Mouse (Mus musculus): ENCODE results near the gene Dclk3. TPM values are rescaled to one million over a fixed set of nuclear protein-coding genes. Genes with fewer than 3 reads are reported as not detected.
A peak's percentile ranks its signal among the peaks of the same experiment; 100 is the strongest.

Dclk3 gene
- polyA plus RNA-seq, 1 experiment from 2014 or later: 2.4 TPM

GRCm38 (mm10) chr9:111404346-111405079 lies 34.4 kb upstream of the Dclk3 start:
- H3K9ac ChIP-seq (ENCODE audit: low read depth, low read length): no peak overlapping the region
- ATAC-seq (ENCODE audit: low read depth): no peak
- WGBS: 79% methylated on average over 12 of the region's 12 CpGs

GRCm38 (mm10) chr9:111405080-111405428 lies 33.8 kb upstream of the Dclk3 start:
- Histone ChIP-seq H3K4me1 (ENCODE audit: control insufficient read depth, insufficient read depth, low read length) (peaks cover 7% of the 10 kb centered on the region; the same call in 1 of the 2 replicates), H3K9ac (ENCODE audit: low read depth, low read length) (no peak overlapping the region), H3K9me3 (ENCODE audit: control insufficient read depth, low read length) (no peaks in the 10 kb centered on the region), H3K27ac (replicated peaks; ENCODE audit: low read depth, low read length) (no peak overlapping the region), H3K4me2 (ENCODE audit: low read depth, low read length) (no peak overlapping the region), H3K36me3 (ENCODE audit: control insufficient read depth, insufficient read depth, low read length) (no peaks in the 10 kb centered on the region), H3K4me3 (ENCODE audit: low read depth, low read length) (no peak overlapping the region), H3K27me3 (replicated peaks; ENCODE audit: control insufficient read depth, insufficient read depth, low read length) (no peaks in the 10 kb centered on the region)
- DNase-seq (ENCODE audit: low spot score) (no peak), ATAC-seq (ENCODE audit: low read depth) (no peak)
- 89% methylated on average over 6 of the region's 6 CpGs for WGBS

More at GRCm38 (mm10) chr9:111404346-111405079, 34.4 kb upstream of the Dclk3 start:
- no peaks in the 10 kb centered on the region for H3K36me3 ChIP-seq (ENCODE audit: control insufficient read depth, insufficient read depth, low read length)
- no peaks in the 10 kb centered on the region for H3K9me3 ChIP-seq (ENCODE audit: control insufficient read depth, low read length)
- H3K4me3 ChIP-seq (ENCODE audit: low read depth, low read length): no peak overlapping the region
- no peaks in the 10 kb centered on the region for H3K27me3 ChIP-seq (replicated peaks; ENCODE audit: control insufficient read depth, insufficient read depth, low read length)
- H3K4me1 ChIP-seq (ENCODE audit: control insufficient read depth, insufficient read depth, low read length): peaks cover 7% of the 10 kb centered on the region; the same call in 1 of the 2 replicates
- H3K27ac ChIP-seq (replicated peaks; ENCODE audit: low read depth, low read length): no peak overlapping the region
- no peak for DNase-seq (ENCODE audit: low spot score)
- no peak overlapping the region for H3K4me2 ChIP-seq (ENCODE audit: low read depth, low read length)

- H3K27ac ChIP-seq (replicated peaks; ENCODE audit: low read depth, low read length): no peak overlapping the region
- H3K27me3 ChIP-seq (replicated peaks; ENCODE audit: control insufficient read depth, insufficient read depth, low read length): no peaks in the 10 kb centered on the region
- H3K4me2 ChIP-seq (ENCODE audit: low read depth, low read length): no peak overlapping the region
- H3K4me1 ChIP-seq (ENCODE audit: control insufficient read depth, insufficient read depth, low read length): peaks cover 7% of the 10 kb centered on the region; the same call in 1 of the 2 replicates
- H3K9me3 ChIP-seq (ENCODE audit: control insufficient read depth, low read length): no peaks in the 10 kb centered on the region
- H3K4me3 ChIP-seq (ENCODE audit: low read depth, low read length): no peak overlapping the region
- ATAC-seq (ENCODE audit: low read depth) (no peak), DNase-seq (ENCODE audit: low spot score) (peak; percentile 51)
- WGBS: 62% methylated on average over 6 of the region's 6 CpGs
- H3K9ac ChIP-seq (ENCODE audit: low read depth, low read length): no peak overlapping the region
- no peaks in the 10 kb centered on the region for H3K36me3 ChIP-seq (ENCODE audit: control insufficient read depth, insufficient read depth, low read length)
Measured at GRCm38 (mm10) chr9:111408012-111408411, 30.9 kb upstream of the Dclk3 start.

GRCm38 (mm10) chr9:111408427-111408826 lies 30.5 kb upstream of the Dclk3 start:
- no peak overlapping the region for H3K9ac ChIP-seq (ENCODE audit: low read depth, low read length)
- H3K4me3 ChIP-seq (ENCODE audit: low read depth, low read length): no peak overlapping the region
- H3K9me3 ChIP-seq (ENCODE audit: control insufficient read depth, low read length): no peaks in the 10 kb centered on the region
- ATAC-seq (ENCODE audit: low read depth): no peak
- no peak overlapping the region for H3K4me2 ChIP-seq (ENCODE audit: low read depth, low read length)
- no peaks in the 10 kb centered on the region for H3K36me3 ChIP-seq (ENCODE audit: control insufficient read depth, insufficient read depth, low read length)
- H3K27ac ChIP-seq (replicated peaks; ENCODE audit: low read depth, low read length): no peak overlapping the region
- no peaks in the 10 kb centered on the region for H3K27me3 ChIP-seq (replicated peaks; ENCODE audit: control insufficient read depth, insufficient read depth, low read length)
- WGBS: 82% methylated on average over 10 of the region's 10 CpGs
- H3K4me1 ChIP-seq (ENCODE audit: control insufficient read depth, insufficient read depth, low read length): peaks cover 7% of the 10 kb centered on the region; the same call in 1 of the 2 replicates
- DNase-seq (ENCODE audit: low spot score): no peak

GRCm38 (mm10) chr9:111412471-111413160 lies 26.3 kb upstream of the Dclk3 start:
- H3K36me3 ChIP-seq (ENCODE audit: control insufficient read depth, insufficient read depth, low read length): no peaks in the 10 kb centered on the region
- peaks cover 3% of the 10 kb centered on the region; the same call in 1 of the 2 replicates for H3K4me1 ChIP-seq (ENCODE audit: control insufficient read depth, insufficient read depth, low read length)
- no peaks in the 10 kb centered on the region for H3K27me3 ChIP-seq (replicated peaks; ENCODE audit: control insufficient read depth, insufficient read depth, low read length)
- H3K4me3 ChIP-seq (ENCODE audit: low read depth, low read length): no peak overlapping the region
- ATAC-seq (ENCODE audit: low read depth) (peak; percentile 44; the same call in 1 of the 2 replicates), DNase-seq (ENCODE audit: low spot score) (peak; percentile 42)
- no peak overlapping the region for H3K9ac ChIP-seq (ENCODE audit: low read depth, low read length)
- no peaks in the 10 kb centered on the region for H3K9me3 ChIP-seq (ENCODE audit: control insufficient read depth, low read length)
- no peak overlapping the region for H3K27ac ChIP-seq (replicated peaks; ENCODE audit: low read depth, low read length)
- WGBS: 68% methylated on average over 16 of the region's 16 CpGs
- H3K4me2 ChIP-seq (ENCODE audit: low read depth, low read length): no peak overlapping the region

GRCm38 (mm10) chr9:111421862-111422261 lies 17.0 kb upstream of the Dclk3 start:
- Histone ChIP-seq H3K27ac (replicated peaks; ENCODE audit: low read depth, low read length) (no peak overlapping the region), H3K9ac (ENCODE audit: low read depth, low read length) (no peak overlapping the region), H3K4me2 (ENCODE audit: low read depth, low read length) (no peak overlapping the region), H3K9me3 (ENCODE audit: control insufficient read depth, low read length) (no peaks in the 10 kb centered on the region), H3K4me3 (ENCODE audit: low read depth, low read length) (no peak overlapping the region), H3K4me1 (ENCODE audit: control insufficient read depth, insufficient read depth, low read length) (no peaks in the 10 kb centered on the region), H3K36me3 (ENCODE audit: control insufficient read depth, insufficient read depth, low read length) (no peaks in the 10 kb centered on the region), H3K27me3 (replicated peaks; ENCODE audit: control insufficient read depth, insufficient read depth, low read length) (no peaks in the 10 kb centered on the region)
- ATAC-seq (ENCODE audit: low read depth) (no peak), DNase-seq (ENCODE audit: low spot score) (no peak)
- 86% methylated on average over 2 of the region's 2 CpGs for WGBS

- no peak overlapping the region for H3K27ac ChIP-seq (replicated peaks; ENCODE audit: low read depth, low read length)
- H3K36me3 ChIP-seq (ENCODE audit: control insufficient read depth, insufficient read depth, low read length): no peaks in the 10 kb centered on the region
- H3K4me3 ChIP-seq (ENCODE audit: low read depth, low read length): no peak overlapping the region
- 58% methylated on average over 5 of the region's 5 CpGs for WGBS
- no peak for ATAC-seq (ENCODE audit: low read depth)
- H3K27me3 ChIP-seq (replicated peaks; ENCODE audit: control insufficient read depth, insufficient read depth, low read length): no peaks in the 10 kb centered on the region
- H3K9me3 ChIP-seq (ENCODE audit: control insufficient read depth, low read length): no peaks in the 10 kb centered on the region
- no peaks in the 10 kb centered on the region for H3K4me1 ChIP-seq (ENCODE audit: control insufficient read depth, insufficient read depth, low read length)
- H3K4me2 ChIP-seq (ENCODE audit: low read depth, low read length): no peak overlapping the region
- no peak overlapping the region for H3K9ac ChIP-seq (ENCODE audit: low read depth, low read length)
- DNase-seq (ENCODE audit: low spot score): no peak
Measured at GRCm38 (mm10) chr9:111422567-111422966, 16.3 kb upstream of the Dclk3 start.

- ATAC-seq (ENCODE audit: low read depth) (peak; percentile 62; the same call in 1 of the 2 replicates), DNase-seq (ENCODE audit: low spot score) (peak; percentile 45)
- H3K4me3 ChIP-seq (ENCODE audit: low read depth, low read length): no peak overlapping the region
- H3K9me3 ChIP-seq (ENCODE audit: control insufficient read depth, low read length): no peaks in the 10 kb centered on the region
- H3K9ac ChIP-seq (ENCODE audit: low read depth, low read length): no peak overlapping the region
- no peaks in the 10 kb centered on the region for H3K36me3 ChIP-seq (ENCODE audit: control insufficient read depth, insufficient read depth, low read length)
- no peak overlapping the region for H3K27ac ChIP-seq (replicated peaks; ENCODE audit: low read depth, low read length)
- no peak overlapping the region for H3K4me2 ChIP-seq (ENCODE audit: low read depth, low read length)
- WGBS: 59% methylated on average over 6 of the region's 6 CpGs
- H3K27me3 ChIP-seq (replicated peaks; ENCODE audit: control insufficient read depth, insufficient read depth, low read length): no peaks in the 10 kb centered on the region
- H3K4me1 ChIP-seq (ENCODE audit: control insufficient read depth, insufficient read depth, low read length): no peaks in the 10 kb centered on the region
Measured at GRCm38 (mm10) chr9:111425113-111425512, 13.8 kb upstream of the Dclk3 start.
